21 mouse cellular contexts compared by ENCODE assay signal in genomic region chrX:52978576-52978975, GRCm38 (mm10).
"Had no signal": no experiment of that assay in that cellular context is flagged by ENCODE, and none has a peak within 500 bp of the region (broad histone marks: within the 10 kb centered on the region; RNA-seq: fewer than 3 reads in every experiment).

No protein-coding gene starts in this region.

- H3K9me3 ChIP-seq: lung, embryonic 15.5 days; megakaryocyte, embryonic 14.5 days; midbrain, embryonic 13.5 days; neural tube, embryonic 13.5 days; neural tube, embryonic 15.5 days had no signal

- H3K27ac ChIP-seq: lung, embryonic 15.5 days; macrophage; midbrain, embryonic 13.5 days; neural tube, embryonic 13.5 days; neural tube, embryonic 15.5 days had no signal

- H3K4me2 ChIP-seq: lung, embryonic 15.5 days; midbrain, embryonic 11.5 days; midbrain, embryonic 13.5 days; neural tube, embryonic 13.5 days; neural tube, embryonic 15.5 days had no signal

- H3K4me3 ChIP-seq: lung, embryonic 15.5 days; megakaryocyte, embryonic 14.5 days; midbrain, embryonic 13.5 days; myocyte; neural tube, embryonic 13.5 days; neural tube, embryonic 15.5 days had no signal

- H3K9ac ChIP-seq: lung, embryonic 15.5 days; midbrain, embryonic 13.5 days; neural tube, embryonic 13.5 days; neural tube, embryonic 15.5 days had no signal

- DNase-seq: lung, adult 2 months; lung, postnatal 14 days; lung, postnatal 36 days; retina, postnatal 1 day; right cerebral cortex, adult 18-20 months; right cerebral cortex, postnatal 25 days; right cerebral cortex, postnatal 4 days; spleen, adult 18-20 months; thymus, adult 18-20 months; thymus, postnatal 14 days; thymus, postnatal 36 days had no signal

- H3K27me3 ChIP-seq: lung, embryonic 15.5 days; midbrain, embryonic 13.5 days; neural tube, embryonic 13.5 days; neural tube, embryonic 15.5 days had no signal

- H3K36me3 ChIP-seq: lung, embryonic 15.5 days; midbrain, embryonic 13.5 days; neural tube, embryonic 13.5 days; neural tube, embryonic 15.5 days had no signal

- H3K4me1 ChIP-seq: lung, embryonic 15.5 days; megakaryocyte, embryonic 14.5 days; midbrain, embryonic 13.5 days; neural tube, embryonic 13.5 days; neural tube, embryonic 15.5 days had no signal

- ATAC-seq: lung, postnatal 0 days; midbrain, embryonic 13.5 days; midbrain, embryonic 16.5 days had no signal
